Mouse (Mus musculus) MEL-GATA-1-ER (cell line): ENCODE results near the gene Man2c1.

Source experiments
- DNase-seq: peaks from one replicate; pipeline ENCODE4 v3.0.0-alpha.2; 2012; ENCODE audit warnings: low read depth; ENCODE audit errors: extremely low read depth

The Man2c1 gene

GRCm38 (mm10) chr9:57130577-57131433, at the start of gene Man2c1:
Gene Man2c1 (plus strand): TSS chr9:57130690.
- DNase-seq, result peak; percentile 92

GRCm38 (mm10) chr9:57082236-57082635, 48.3 kb upstream of the Man2c1 start:
- no peak for DNase-seq

- no peak for DNase-seq
These were observed 13.2 kb upstream of the Man2c1 start for GRCm38 (mm10) chr9:57117261-57117755.

GRCm38 (mm10) chr9:57129641-57130040, 849 bp upstream of the Man2c1 start:
- DNase-seq, result no peak

- DNase-seq, result no peak
These were observed 6.8 kb downstream of the Man2c1 start for GRCm38 (mm10) chr9:57137246-57137645.

- DNase-seq, result no peak
These were observed 7.3 kb downstream of the Man2c1 start for GRCm38 (mm10) chr9:57137777-57138176.

- no peak for DNase-seq
These were observed 8.0 kb downstream of the Man2c1 start for GRCm38 (mm10) chr9:57138507-57138906.

GRCm38 (mm10) chr9:57139110-57139509, 8.6 kb downstream of the Man2c1 start:
- no peak for DNase-seq

GRCm38 (mm10) chr9:57139571-57139970, 9.1 kb downstream of the Man2c1 start:
- DNase-seq, result no peak

GRCm38 (mm10) chr9:57141417-57142353, 11.2 kb downstream of the Man2c1 start:
- DNase-seq, result no peak

- DNase-seq, result no peak
These were observed 12.7 kb downstream of the Man2c1 start for GRCm38 (mm10) chr9:57143212-57143611.

GRCm38 (mm10) chr9:57144830-57145229, 14.3 kb downstream of the Man2c1 start:
- DNase-seq, result no peak

GRCm38 (mm10) chr9:57146451-57147066, 16.1 kb downstream of the Man2c1 start:
- no peak for DNase-seq

GRCm38 (mm10) chr9:57147205-57148143, 17.0 kb downstream of the Man2c1 start:
- DNase-seq, result no peak

GRCm38 (mm10) chr9:57148144-57148878, 17.8 kb downstream of the Man2c1 start, which contains the start of gene Neil1:
Gene Neil1 (minus strand): TSS chr9:57148305.
- DNase-seq, result peak; percentile 88

- DNase-seq, result no peak
These were observed 18.5 kb downstream of the Man2c1 start for GRCm38 (mm10) chr9:57149021-57149420.

GRCm38 (mm10) chr9:57150192-57150591, 19.7 kb downstream of the Man2c1 start:
- no peak for DNase-seq

- no peak for DNase-seq
These were observed 21.8 kb downstream of the Man2c1 start for GRCm38 (mm10) chr9:57152331-57152730.

- no peak for DNase-seq
These were observed 25.9 kb downstream of the Man2c1 start for GRCm38 (mm10) chr9:57156383-57156782.

GRCm38 (mm10) chr9:57156823-57157222, 26.3 kb downstream of the Man2c1 start:
- no peak for DNase-seq
